In the genomic region with DNA sequence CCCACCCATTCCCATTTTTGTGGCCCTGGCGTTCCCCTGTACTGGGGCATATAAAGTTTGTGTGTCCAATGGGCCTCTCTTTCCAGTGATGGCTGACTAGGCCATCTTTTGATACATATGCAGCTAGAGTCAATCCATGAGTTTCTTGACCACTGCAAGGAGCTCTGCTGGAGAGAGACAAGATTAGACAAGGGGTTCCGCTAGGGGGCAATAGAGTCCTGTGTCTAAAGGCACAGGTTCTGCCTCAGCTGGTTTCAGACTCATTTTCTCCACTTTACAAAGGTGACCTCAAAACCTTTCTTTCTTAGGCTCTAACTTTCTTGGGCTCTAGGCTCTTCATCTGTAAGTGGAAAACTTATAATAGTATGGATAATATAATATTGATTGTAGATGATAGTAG, we compare ENCODE assay signal across 9 mouse cellular contexts. TPM values are rescaled to one million over a fixed set of nuclear protein-coding genes. Genes with fewer than 3 reads are reported as not detected.
DNase-seq lines count a peak whose midpoint lies in the region; ATAC-seq lines count a peak whose summit lies in the region.
"Not testable (repeated sequence)": the region's sequence is repeated elsewhere in the genome, so short reads cannot be mapped to it uniquely, and the experiment has no call there.
"Had no signal": no experiment of that assay in that cellular context is flagged by ENCODE, and none has a peak within 500 bp of the region (broad histone marks: within the 10 kb centered on the region; RNA-seq: fewer than 3 reads in every experiment).

No protein-coding gene starts in this region.

- H3K9me3 ChIP-seq in heart, embryonic 16.5 days (replicated peaks; ENCODE audit: control insufficient read depth, low read length); liver, embryonic 11.5 days (ENCODE audit: control insufficient read depth, low read length): not testable (repeated sequence)

- 10% methylated on average over 2 of the region's 2 CpGs for WGBS in heart, embryonic 16.5 days
- 9% methylated on average over 2 of the region's 2 CpGs for WGBS in liver, embryonic 11.5 days

- peak; percentile 90 for DNase-seq in CD4-positive, CD25-positive, alpha-beta regulatory T cell, adult 2 months (ENCODE audit: low read depth, low spot score)
- DNase-seq in adrenal gland, postnatal 36 days = peak; percentile 65 to 81
- peak; percentile 71 for DNase-seq in embryo, embryonic 9.5 days (ENCODE audit: extremely low spot score)
- peak; percentile 81 for DNase-seq in kidney, postnatal 14 days
- not testable (repeated sequence) for DNase-seq in liver, embryonic 11.5 days (ENCODE audit: low spot score)
- peak; percentile 73 to 82 for DNase-seq in natural killer cell, adult 2 months (ENCODE audit: low spot score in 2 of 2)
- peak; percentile 74 to 88 for DNase-seq in spleen, postnatal 4 days (ENCODE audit: low spot score in 2 of 2)

- H3K4me3 ChIP-seq in heart, embryonic 16.5 days (ENCODE audit: low read length); liver, embryonic 11.5 days (ENCODE audit: low read depth, low read length): not testable (repeated sequence)

- ATAC-seq in heart, embryonic 16.5 days (replicated peaks; ENCODE audit: extremely low read depth, insufficient read depth, low FRiP score) = peak; percentile 55; the same call in 1 of the 2 replicates
- ATAC-seq in liver, embryonic 11.5 days (replicated peaks; ENCODE audit: low FRiP score) = peak; percentile 61; the same call in 1 of the 2 replicates

- H3K27me3 ChIP-seq in heart, embryonic 16.5 days (ENCODE audit: control insufficient read depth, insufficient read depth, low read length); liver, embryonic 11.5 days (replicated peaks; ENCODE audit: control insufficient read depth, insufficient read depth, low read length): not testable (repeated sequence)

- H3K4me1 ChIP-seq in heart, embryonic 16.5 days (ENCODE audit: control insufficient read depth, insufficient read depth, low read length); liver, embryonic 11.5 days (replicated peaks; ENCODE audit: control insufficient read depth, insufficient read depth, low read length): not testable (repeated sequence)

- not testable (repeated sequence) for H3K36me3 ChIP-seq in heart, embryonic 16.5 days (ENCODE audit: control insufficient read depth, insufficient read depth); liver, embryonic 11.5 days (ENCODE audit: control insufficient read depth, insufficient read depth, low read length)

- not testable (repeated sequence) for H3K9ac ChIP-seq in heart, embryonic 16.5 days (ENCODE audit: low read length); liver, embryonic 11.5 days (ENCODE audit: low read depth, low read length)

- not testable (repeated sequence) for H3K27ac ChIP-seq in heart, embryonic 16.5 days (ENCODE audit: low read length); liver, embryonic 11.5 days (ENCODE audit: low read depth, low read length)

- H3K4me2 ChIP-seq in heart, embryonic 16.5 days (ENCODE audit: low read depth, low read length); liver, embryonic 11.5 days: not testable (repeated sequence)

RNA-seq across cellular contexts. Expression of gene Ubac2, which starts 13.3 kb away (rescaled TPM):
- total RNA-seq in adrenal gland, postnatal 36 days (2021) = 10 to 100 TPM; 35.4 to 36.5 TPM
- polyA plus RNA-seq in heart, embryonic 16.5 days (2015; fragmentation: Nextera tagmentation; extraction: Ambion mirVana) = 48.3 and 53.8 TPM in 2 replicates
- 43.8 and 44.6 TPM in 2 replicates for polyA plus RNA-seq in liver, embryonic 11.5 days (2014; fragmentation: Nextera tagmentation; extraction: Ambion mirVana)

RNA-seq across cellular contexts. Expression of gene Gpr18, which starts 50.4 kb away (rescaled TPM):
- total RNA-seq in adrenal gland, postnatal 36 days (2021) = under 1 TPM; 0.23 to 0.26 TPM
- 0.22 and 1.00 TPM in 2 replicates for polyA plus RNA-seq in heart, embryonic 16.5 days (2015; fragmentation: Nextera tagmentation; extraction: Ambion mirVana)
- polyA plus RNA-seq in liver, embryonic 11.5 days (2014; fragmentation: Nextera tagmentation; extraction: Ambion mirVana) = not detected in 2 replicates
- polyA plus RNA-seq: heart, embryonic 13.5 days had no signal
